Mouse (Mus musculus) C2C12 (cell line): ENCODE measurements at regions not wholly inside any gene's neighbourhood (a gene's known extent, or its start where the extent isn't known, plus 50 kb on each side); places are given as distances from the start of the nearest gene placed in this dataset.

Experiments used
- CEBPB ChIP-seq: IDR thresholded peaks from one replicate; pipeline ENCODE4 v1.6.1; 2011; ENCODE audit warnings: low read depth, mild to moderate bottlenecking, control low read depth, moderate library complexity
- CTCF ChIP-seq: IDR thresholded peaks from one replicate; pipeline ENCODE4 v1.5.1; 2011; ENCODE audit not compliant: control insufficient read depth, insufficient read depth, insufficient read length
- MAX ChIP-seq: IDR thresholded peaks from one replicate; pipeline ENCODE4 v1.6.1; 2011; ENCODE audit warnings: mild to moderate bottlenecking, control low read depth
- MYOG ChIP-seq: IDR thresholded peaks from one replicate; pipeline ENCODE4 v1.6.1; 2011; ENCODE audit not compliant: control insufficient read depth, insufficient read length; ENCODE audit errors: extremely low read depth
- USF1 ChIP-seq: IDR thresholded peaks from one replicate; pipeline ENCODE4 v1.6.1; 2011; ENCODE audit warnings: low read depth, mild to moderate bottlenecking, control low read depth, moderate library complexity

DNA sequence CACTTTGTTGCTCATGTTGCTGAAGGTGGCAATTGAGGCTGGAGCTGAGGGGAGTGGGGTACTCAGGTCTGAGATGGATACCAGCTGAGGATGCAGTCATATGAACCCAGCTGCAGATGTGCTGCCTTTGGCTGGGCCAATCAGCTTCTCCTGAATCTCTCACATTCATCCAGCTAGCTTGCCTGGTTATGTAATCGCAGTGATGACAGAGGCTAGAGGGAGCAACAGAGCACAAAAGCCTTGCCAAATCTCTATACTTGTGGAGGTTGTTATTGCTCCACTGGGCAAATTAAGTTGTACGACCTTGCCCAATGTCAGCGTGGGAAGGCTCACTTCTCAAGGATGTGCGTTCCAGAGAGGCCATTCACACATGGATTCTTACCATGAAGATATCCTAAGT lies 179.5 kb downstream of the Icos start:
- TF ChIP-seq CTCF (no peak), MYOG (no peak), CEBPB (no peak), USF1 (no peak), MAX (no peak)
